Mouse (Mus musculus) heart, embryonic 12.5 days (tissue): ENCODE results near the gene Usp9x. TPM values are rescaled to one million over a fixed set of nuclear protein-coding genes. Genes with fewer than 3 reads are reported as not detected.
A peak's percentile ranks its signal among the peaks of the same experiment; 100 is the strongest.

Experiments used
- ATAC-seq: fragments of 200-750 bp; cut with Nextera tagmentation; 2 replicates; pipeline ENCODE4 v1.8.0; 2017; ENCODE audit warnings: moderate TSS enrichment, moderate library complexity; ENCODE audit not compliant: insufficient number of reproducible peaks, low FRiP score
- H3K27ac ChIP-seq: fragments of 300-500 bp; sonication (generic); 2 replicates; pipeline ENCODE4 v1.5.1; 2016; ENCODE audit warnings: mild to moderate bottlenecking, moderate library complexity; ENCODE audit not compliant: poor library complexity, severe bottlenecking
- H3K27me3 ChIP-seq: fragments of 300-500 bp; sonication (generic); replicated peaks from 2 replicates; pipeline ENCODE4 v1.6.1; 2016; ENCODE audit warnings: mild to moderate bottlenecking, moderate library complexity
- H3K36me3 ChIP-seq: fragments of 300-500 bp; sonication (generic); 2 replicates; pipeline ENCODE4 v1.6.1; 2016; ENCODE audit warnings: mild to moderate bottlenecking, moderate library complexity
- H3K4me1 ChIP-seq: fragments of 300-500 bp; sonication (generic); replicated peaks from 2 replicates; pipeline ENCODE4 v1.6.1; 2016; ENCODE audit warnings: mild to moderate bottlenecking
- H3K4me2 ChIP-seq: fragments of 300-500 bp; sonication (generic); 2 replicates; pipeline ENCODE4 v1.6.1; 2016; ENCODE audit warnings: mild to moderate bottlenecking, moderate library complexity
- H3K4me3 ChIP-seq: fragments of 300-500 bp; sonication (generic); 2 replicates; pipeline ENCODE4 v1.5.1; 2016; ENCODE audit warnings: mild to moderate bottlenecking
- H3K9ac ChIP-seq: fragments of 300-500 bp; sonication (generic); 2 replicates; pipeline ENCODE4 v1.6.1; 2016; ENCODE audit warnings: mild to moderate bottlenecking, moderate library complexity
- H3K9me3 ChIP-seq: fragments of 300-500 bp; sonication (generic); replicated peaks from 2 replicates; pipeline ENCODE4 v1.6.1; 2016; ENCODE audit warnings: mild to moderate bottlenecking, moderate library complexity
- WGBS: fragments of 180-500 bp; shearing (Covaris S2); methylation state at CpG from one replicate; pipeline ENCODE4 v1.1.7; 2016; 5-methylcytosine and 5-hydroxymethylcytosine counted together
- polyA plus RNA-seq: library from polyadenylated mRNA; unstranded; fragments of >200 nt; fragmentation: Nextera tagmentation; extraction: Ambion mirVana; gene quantifications from 2 replicates; pipeline ENCODE4 v1.2.1, GENCODE M21; 2016

Gene Usp9x
- polyA plus RNA-seq, 1 experiment from 2014 or later: 50.8 TPM

- H3K9ac ChIP-seq: no peak overlapping the region
- no peaks in the 10 kb centered on the region for H3K36me3 ChIP-seq
- no peak overlapping the region for H3K4me3 ChIP-seq
- no peaks in the 10 kb centered on the region for H3K9me3 ChIP-seq
- ATAC-seq: no peak
- no peaks in the 10 kb centered on the region for H3K27me3 ChIP-seq
- H3K4me2 ChIP-seq: no peak overlapping the region
- WGBS: 61% methylated on average over 1 of the region's 1 CpGs
- no peaks in the 10 kb centered on the region for H3K4me1 ChIP-seq
- H3K27ac ChIP-seq: no peak overlapping the region
These were observed 14.3 kb downstream of the Usp9x start for GRCm38 (mm10) chrX:13085621-13086020.

DNA sequence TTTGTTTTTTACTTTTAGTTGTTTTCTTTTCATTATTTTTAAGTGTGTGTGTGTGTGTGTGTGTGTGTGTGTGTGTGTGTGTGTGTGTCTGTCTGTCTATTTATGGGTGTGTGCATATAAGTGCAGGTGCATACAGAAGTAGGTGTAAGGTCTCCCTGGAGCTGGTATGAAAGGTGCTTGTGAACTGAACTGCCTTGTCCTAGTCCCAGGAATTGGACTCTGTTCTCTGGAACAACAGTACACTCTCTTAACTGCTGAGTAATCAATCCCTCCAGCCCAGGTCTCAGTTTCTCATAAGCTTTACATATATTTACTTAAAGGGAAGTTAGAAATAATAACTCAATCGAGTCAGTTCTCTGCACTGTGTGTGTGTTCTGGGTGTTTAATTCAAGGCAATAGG is 25.7 kb downstream of the Usp9x start:
- Histone ChIP-seq H3K4me3 (no peak overlapping the region), H3K4me2 (no peak overlapping the region), H3K9ac (no peak overlapping the region), H3K36me3 (0 out of 2 replicates have a peak, but pooled peaks cover 2% of the 10 kb centered on the region), H3K9me3 (no peaks in the 10 kb centered on the region), H3K27ac (no peak overlapping the region), H3K27me3 (no peaks in the 10 kb centered on the region), H3K4me1 (no peaks in the 10 kb centered on the region)
- WGBS: 76% methylated on average over 1 of the region's 1 CpGs
- ATAC-seq: no peak

DNA sequence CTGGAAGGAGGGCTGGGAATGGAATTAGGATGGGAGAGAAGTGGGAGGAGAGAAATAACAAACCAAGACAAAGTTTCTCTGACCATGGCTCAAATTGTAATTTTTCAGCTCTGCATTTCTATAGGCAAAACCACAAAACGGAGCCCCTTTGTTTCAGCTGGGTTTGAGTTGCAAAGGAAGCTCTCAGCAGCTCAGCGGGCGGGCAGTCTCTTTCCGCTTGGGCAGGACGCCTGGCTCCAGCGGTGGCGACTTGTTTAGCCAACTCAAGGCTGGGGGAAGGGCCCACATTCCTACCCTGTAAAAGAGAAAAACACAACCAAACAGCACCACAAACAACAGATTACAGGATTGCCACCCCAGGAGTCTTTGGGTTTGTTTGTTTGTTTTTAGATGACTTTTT is 135.2 kb downstream of the Usp9x start:
- H3K4me3 ChIP-seq: no peak overlapping the region
- no peak overlapping the region for H3K27ac ChIP-seq

DNA sequence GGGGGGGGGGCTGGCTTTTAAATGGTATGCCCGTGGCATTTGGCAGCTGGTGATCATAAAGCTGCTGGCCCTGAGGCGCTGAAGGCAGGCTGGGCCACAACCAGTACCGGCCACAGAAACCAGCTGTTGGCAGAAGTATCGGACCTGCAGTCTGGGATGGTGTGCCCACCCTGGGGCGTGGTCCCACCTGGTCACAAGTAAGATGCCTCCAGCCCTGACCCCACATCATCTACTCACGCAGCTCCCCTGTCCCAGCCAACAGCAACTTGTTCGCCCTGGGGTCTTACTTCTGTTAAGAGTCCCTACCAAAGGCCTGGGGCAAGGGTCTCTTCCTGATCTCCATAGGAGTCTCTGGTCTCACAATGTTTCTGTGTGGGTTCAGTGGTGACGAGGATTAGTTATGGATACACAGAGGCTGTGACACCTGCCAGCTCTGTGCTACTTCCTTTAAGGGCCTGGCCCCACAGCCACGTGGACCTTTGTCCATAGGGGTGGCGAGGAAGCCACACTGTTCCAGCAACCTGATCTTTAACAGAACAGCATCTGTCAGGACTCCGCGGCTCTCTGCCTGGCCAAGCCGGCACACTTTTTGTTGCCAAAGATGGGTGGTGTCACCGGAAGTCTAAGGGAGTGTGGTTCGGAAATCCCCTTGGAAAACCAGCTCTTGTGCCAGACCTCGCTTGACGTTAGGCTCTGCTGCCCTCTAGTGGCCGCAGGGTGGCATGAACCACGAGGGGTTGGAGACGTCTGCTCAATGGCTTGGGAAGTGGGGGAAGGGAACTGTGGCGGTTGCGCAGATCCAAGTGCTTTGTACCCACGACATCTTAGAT is 136.4 kb downstream of the Usp9x start:
- Histone ChIP-seq H3K4me1 (no peaks in the 10 kb centered on the region), H3K4me3 (peak overlapping the region; percentile 28), H3K4me2 (peak overlapping the region; percentile 57), H3K9me3 (no peaks in the 10 kb centered on the region), H3K27ac (no peak overlapping the region), H3K36me3 (no peaks in the 10 kb centered on the region), H3K27me3 (peaks cover 17% of the 10 kb centered on the region; the same call in 1 of the 2 replicates), H3K9ac (0 out of 2 replicates have a peak overlapping the region, but pooled peaks have one; percentile 40)
- ATAC-seq: peak; percentile 88
- WGBS: 25% methylated on average over 23 of the region's 23 CpGs

More for the DNA sequence above, 135.2 kb downstream of the Usp9x start:
- Histone ChIP-seq H3K4me1 (no peaks in the 10 kb centered on the region), H3K9ac (no peak overlapping the region), H3K4me2 (no peak overlapping the region), H3K9me3 (no peaks in the 10 kb centered on the region), H3K36me3 (no peaks in the 10 kb centered on the region), H3K27me3 (peaks cover 17% of the 10 kb centered on the region; the same call in 1 of the 2 replicates)
- no peak for ATAC-seq
- 18% methylated on average over 7 of the region's 7 CpGs for WGBS

DNA sequence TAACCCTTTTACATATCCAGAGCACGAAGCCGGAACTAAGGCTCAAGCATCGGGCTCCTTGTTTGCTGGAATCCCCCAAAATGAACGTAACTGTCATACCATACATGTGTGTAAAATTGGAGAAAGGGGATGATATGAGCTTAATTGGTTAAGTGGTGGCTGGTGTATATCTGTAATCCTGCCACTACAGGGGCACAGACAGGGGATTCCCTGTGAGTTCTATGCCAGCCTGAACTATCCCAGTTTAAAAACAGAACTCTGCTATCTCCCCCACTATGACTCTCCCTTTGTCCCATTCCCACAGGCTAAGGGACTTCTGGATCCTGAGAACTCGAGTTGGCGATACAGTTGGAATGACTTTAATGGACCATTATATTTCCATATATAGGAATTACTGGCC is 137.1 kb downstream of the Usp9x start:
- Histone ChIP-seq H3K4me1 (no peaks in the 10 kb centered on the region), H3K9me3 (no peaks in the 10 kb centered on the region), H3K4me3 (peak overlapping the region; percentile 28), H3K36me3 (no peaks in the 10 kb centered on the region), H3K27me3 (peaks cover 17% of the 10 kb centered on the region; the same call in 1 of the 2 replicates), H3K4me2 (peak overlapping the region; percentile 57), H3K9ac (0 out of 2 replicates have a peak overlapping the region, but pooled peaks have one; percentile 40), H3K27ac (no peak overlapping the region)
- 32% methylated on average over 6 of the region's 6 CpGs for WGBS
- no peak for ATAC-seq

- WGBS: 65% methylated on average over 1 of the region's 1 CpGs
- Histone ChIP-seq H3K4me1 (no peaks in the 10 kb centered on the region), H3K27ac (no peak overlapping the region)
These were observed 143.0 kb downstream of the Usp9x start for GRCm38 (mm10) chrX:13214275-13214674.

More at GRCm38 (mm10) chrX:13214275-13214674, 143.0 kb downstream of the Usp9x start:
- Histone ChIP-seq H3K9ac (no peak overlapping the region), H3K9me3 (no peaks in the 10 kb centered on the region), H3K4me3 (no peak overlapping the region), H3K36me3 (no peaks in the 10 kb centered on the region), H3K4me2 (no peak overlapping the region), H3K27me3 (peaks cover 9% of the 10 kb centered on the region)
- no peak for ATAC-seq

Other genes starting within 250 kb of the Usp9x start
- 105 and 116 TPM in 2 replicates for gene Ddx3x, start 209.5 kb downstream of the Usp9x start, polyA plus RNA-seq